29 mouse cellular contexts compared by ENCODE assay signal in genomic region chr15:87045971-87046370, GRCm38 (mm10).
"Had no signal": no experiment of that assay in that cellular context is flagged by ENCODE, and none has a peak within 500 bp of the region (broad histone marks: within the 10 kb centered on the region; RNA-seq: fewer than 3 reads in every experiment).

No protein-coding gene starts in this region.

- H3K27ac ChIP-seq: heart, adult 2 months; heart, embryonic 13.5 days; heart, embryonic 15.5 days; hindbrain, embryonic 13.5 days; hindbrain, embryonic 15.5 days; hindbrain, postnatal 0 days; kidney, embryonic 15.5 days; kidney, postnatal 0 days; layer of hippocampus, adult 2 months; left cerebral cortex, adult 2 months; limb, embryonic 10.5 days; limb, embryonic 12.5 days; liver, embryonic 13.5 days; liver, embryonic 15.5 days had no signal

- ATAC-seq: hindbrain, postnatal 0 days; intestine, embryonic 16.5 days; liver, postnatal 0 days had no signal

- H3K9me3 ChIP-seq: heart, embryonic 13.5 days; heart, embryonic 15.5 days; hindbrain, embryonic 13.5 days; hindbrain, embryonic 15.5 days; kidney, embryonic 15.5 days; limb, embryonic 10.5 days; limb, embryonic 12.5 days; liver, embryonic 13.5 days had no signal

- H3K4me1 ChIP-seq: heart, embryonic 13.5 days; heart, embryonic 15.5 days; hindbrain, embryonic 13.5 days; hindbrain, embryonic 15.5 days; kidney, embryonic 15.5 days; limb, embryonic 10.5 days; limb, embryonic 12.5 days; liver, embryonic 13.5 days; liver, embryonic 15.5 days had no signal

- H3K4me3 ChIP-seq: heart, adult 2 months; heart, embryonic 13.5 days; heart, embryonic 15.5 days; hindbrain, embryonic 13.5 days; hindbrain, embryonic 15.5 days; kidney, embryonic 15.5 days; layer of hippocampus, adult 2 months; left cerebral cortex, adult 2 months; limb, embryonic 10.5 days; limb, embryonic 12.5 days; liver, embryonic 13.5 days; liver, embryonic 15.5 days had no signal

- H3K36me3 ChIP-seq: heart, embryonic 13.5 days; heart, embryonic 15.5 days; hindbrain, embryonic 13.5 days; hindbrain, embryonic 15.5 days; kidney, embryonic 15.5 days; limb, embryonic 10.5 days; limb, embryonic 12.5 days; liver, embryonic 13.5 days; liver, embryonic 15.5 days had no signal

- H3K9ac ChIP-seq: heart, embryonic 13.5 days; heart, embryonic 15.5 days; hindbrain, embryonic 13.5 days; hindbrain, embryonic 15.5 days; kidney, embryonic 15.5 days; limb, embryonic 12.5 days; liver, embryonic 13.5 days; liver, embryonic 15.5 days; liver, postnatal 0 days had no signal

- H3K4me2 ChIP-seq: heart, embryonic 11.5 days; heart, embryonic 13.5 days; heart, embryonic 15.5 days; hindbrain, embryonic 13.5 days; hindbrain, embryonic 15.5 days; kidney, embryonic 15.5 days; limb, embryonic 12.5 days; liver, embryonic 11.5 days; liver, embryonic 13.5 days; liver, embryonic 15.5 days had no signal

- H3K27me3 ChIP-seq: heart, embryonic 13.5 days; heart, embryonic 15.5 days; hindbrain, embryonic 13.5 days; hindbrain, embryonic 15.5 days; kidney, embryonic 15.5 days; limb, embryonic 12.5 days; liver, embryonic 13.5 days; liver, embryonic 15.5 days had no signal

- DNase-seq: gastrocnemius, postnatal 14 days; gastrocnemius, postnatal 36 days; heart, adult 11 months; heart, adult 2 months; heart, postnatal 14 days; heart, postnatal 36 days; kidney, adult 11 months; kidney, adult 2 months; kidney, adult 9 months; kidney, postnatal 14 days; kidney, postnatal 36 days; liver; liver, embryonic 13.5 days; liver, postnatal 0 days had no signal
